Mouse (Mus musculus): Measurements from ENCODE around the gene Glrx5. TPM values are rescaled to one million over a fixed set of nuclear protein-coding genes. Genes with fewer than 3 reads are reported as not detected.
A peak's percentile ranks its signal among the peaks of the same experiment; 100 is the strongest.

The Glrx5 gene
- polyA plus RNA-seq, 1 experiment from 2014 or later, result 173 TPM

- Histone ChIP-seq H3K4me2 (ENCODE audit: low read length) (no peak overlapping the region), H3K4me1 (ENCODE audit: control insufficient read depth, insufficient read depth, low read length) (no peaks in the 10 kb centered on the region), H3K4me3 (ENCODE audit: low read depth, low read length) (no peak overlapping the region), H3K9ac (ENCODE audit: low read length) (no peak overlapping the region; the same call in 1 of the 2 replicates), H3K36me3 (ENCODE audit: control insufficient read depth, insufficient read depth, low read length) (0 out of 2 replicates have a peak, but pooled peaks cover 3% of the 10 kb centered on the region), H3K27ac (ENCODE audit: low read depth, low read length) (no peak overlapping the region), H3K9me3 (replicated peaks; ENCODE audit: control insufficient read depth, low read length) (no peaks in the 10 kb centered on the region), H3K27me3 (replicated peaks; ENCODE audit: control insufficient read depth, insufficient read depth, low read length) (no peaks in the 10 kb centered on the region)
- 35% methylated on average over 17 of the region's 17 CpGs for WGBS
- ATAC-seq, result no peak
- DNase-seq (ENCODE audit: low spot score), result no peak
These were observed 15.9 kb downstream of the Glrx5 start for GRCm38 (mm10) chr12:105048301-105048863.

- 88% methylated on average over 12 of the region's 12 CpGs for WGBS
- Histone ChIP-seq H3K36me3 (ENCODE audit: control insufficient read depth, insufficient read depth, low read length) (no peaks in the 10 kb centered on the region), H3K4me3 (ENCODE audit: low read depth, low read length) (no peak overlapping the region), H3K27me3 (replicated peaks; ENCODE audit: control insufficient read depth, insufficient read depth, low read length) (no peaks in the 10 kb centered on the region), H3K9me3 (replicated peaks; ENCODE audit: control insufficient read depth, low read length) (no peaks in the 10 kb centered on the region), H3K9ac (ENCODE audit: low read length) (no peak overlapping the region), H3K4me2 (ENCODE audit: low read length) (no peak overlapping the region), H3K4me1 (ENCODE audit: control insufficient read depth, insufficient read depth, low read length) (no peaks in the 10 kb centered on the region), H3K27ac (ENCODE audit: low read depth, low read length) (no peak overlapping the region)
- no peak for ATAC-seq
- no peak for DNase-seq (ENCODE audit: low spot score)
These were observed 17.3 kb downstream of the Glrx5 start for GRCm38 (mm10) chr12:105049813-105050212.

DNA sequence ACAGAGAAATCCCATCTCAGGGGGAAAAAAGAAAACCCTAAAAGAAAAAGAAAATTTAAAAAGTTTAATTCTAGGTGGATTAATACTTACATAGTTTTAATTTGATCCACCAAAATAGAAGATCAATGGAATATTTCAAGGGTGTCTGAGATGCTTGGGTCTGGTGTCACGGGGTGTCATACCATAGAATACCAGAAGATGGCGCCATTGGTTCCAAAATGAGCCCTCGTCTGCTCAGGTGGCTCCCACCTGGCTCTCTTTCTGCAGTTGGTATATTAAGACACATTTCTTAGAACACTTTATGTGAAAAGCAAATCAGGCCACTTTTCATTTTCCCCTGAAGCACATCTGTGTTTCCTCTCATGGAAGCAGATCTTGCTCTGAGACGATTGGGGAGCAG lies 18.4 kb downstream of the Glrx5 start:
- Histone ChIP-seq H3K9me3 (replicated peaks; ENCODE audit: control insufficient read depth, low read length) (no peaks in the 10 kb centered on the region), H3K4me1 (ENCODE audit: control insufficient read depth, insufficient read depth, low read length) (no peaks in the 10 kb centered on the region), H3K36me3 (ENCODE audit: control insufficient read depth, insufficient read depth, low read length) (no peaks in the 10 kb centered on the region), H3K27me3 (replicated peaks; ENCODE audit: control insufficient read depth, insufficient read depth, low read length) (no peaks in the 10 kb centered on the region), H3K4me3 (ENCODE audit: low read depth, low read length) (no peak overlapping the region), H3K27ac (ENCODE audit: low read depth, low read length) (no peak overlapping the region), H3K4me2 (ENCODE audit: low read length) (no peak overlapping the region), H3K9ac (ENCODE audit: low read length) (no peak overlapping the region)
- WGBS, result 21% methylated on average over 4 of the region's 4 CpGs
- peak; percentile 77 for DNase-seq (ENCODE audit: low spot score)
- ATAC-seq, result no peak

GRCm38 (mm10) chr12:105054041-105054440 lies 21.6 kb downstream of the Glrx5 start:
- H3K4me1 ChIP-seq (ENCODE audit: control insufficient read depth, insufficient read depth, low read length), result no peaks in the 10 kb centered on the region
- no peaks in the 10 kb centered on the region for H3K9me3 ChIP-seq (replicated peaks; ENCODE audit: control insufficient read depth, low read length)
- no peak overlapping the region for H3K4me2 ChIP-seq (ENCODE audit: low read length)
- H3K27ac ChIP-seq (ENCODE audit: low read depth, low read length), result no peak overlapping the region
- H3K36me3 ChIP-seq (ENCODE audit: control insufficient read depth, insufficient read depth, low read length), result no peaks in the 10 kb centered on the region
- ATAC-seq (no peak), DNase-seq (ENCODE audit: low spot score) (no peak)
- no peak overlapping the region for H3K4me3 ChIP-seq (ENCODE audit: low read depth, low read length)
- H3K27me3 ChIP-seq (replicated peaks; ENCODE audit: control insufficient read depth, insufficient read depth, low read length), result no peaks in the 10 kb centered on the region
- H3K9ac ChIP-seq (ENCODE audit: low read length), result no peak overlapping the region
- WGBS, result 95% methylated on average over 15 of the region's 15 CpGs

- H3K27ac ChIP-seq (ENCODE audit: low read depth, low read length), result no peak overlapping the region
- WGBS, result 86% methylated on average over 6 of the region's 6 CpGs
- DNase-seq (ENCODE audit: low spot score) (no peak), ATAC-seq (no peak)
- no peak overlapping the region for H3K4me2 ChIP-seq (ENCODE audit: low read length)
- H3K9me3 ChIP-seq (replicated peaks; ENCODE audit: control insufficient read depth, low read length), result no peaks in the 10 kb centered on the region
- no peaks in the 10 kb centered on the region for H3K4me1 ChIP-seq (ENCODE audit: control insufficient read depth, insufficient read depth, low read length)
- no peak overlapping the region for H3K9ac ChIP-seq (ENCODE audit: low read length)
- no peak overlapping the region for H3K4me3 ChIP-seq (ENCODE audit: low read depth, low read length)
- H3K27me3 ChIP-seq (replicated peaks; ENCODE audit: control insufficient read depth, insufficient read depth, low read length), result no peaks in the 10 kb centered on the region
- no peaks in the 10 kb centered on the region for H3K36me3 ChIP-seq (ENCODE audit: control insufficient read depth, insufficient read depth, low read length)
These were observed 22.8 kb downstream of the Glrx5 start for GRCm38 (mm10) chr12:105055308-105055707.

- H3K4me3 ChIP-seq (ENCODE audit: low read depth, low read length), result no peak overlapping the region
- 84% methylated on average over 2 of the region's 2 CpGs for WGBS
- no peaks in the 10 kb centered on the region for H3K36me3 ChIP-seq (ENCODE audit: control insufficient read depth, insufficient read depth, low read length)
- no peaks in the 10 kb centered on the region for H3K9me3 ChIP-seq (replicated peaks; ENCODE audit: control insufficient read depth, low read length)
- ATAC-seq (no peak), DNase-seq (ENCODE audit: low spot score) (no peak)
- H3K9ac ChIP-seq (ENCODE audit: low read length), result no peak overlapping the region
- H3K4me1 ChIP-seq (ENCODE audit: control insufficient read depth, insufficient read depth, low read length), result no peaks in the 10 kb centered on the region
- H3K4me2 ChIP-seq (ENCODE audit: low read length), result no peak overlapping the region
- H3K27ac ChIP-seq (ENCODE audit: low read depth, low read length), result no peak overlapping the region
- no peaks in the 10 kb centered on the region for H3K27me3 ChIP-seq (replicated peaks; ENCODE audit: control insufficient read depth, insufficient read depth, low read length)
These were observed 27.5 kb downstream of the Glrx5 start for GRCm38 (mm10) chr12:105060006-105060405.

DNA sequence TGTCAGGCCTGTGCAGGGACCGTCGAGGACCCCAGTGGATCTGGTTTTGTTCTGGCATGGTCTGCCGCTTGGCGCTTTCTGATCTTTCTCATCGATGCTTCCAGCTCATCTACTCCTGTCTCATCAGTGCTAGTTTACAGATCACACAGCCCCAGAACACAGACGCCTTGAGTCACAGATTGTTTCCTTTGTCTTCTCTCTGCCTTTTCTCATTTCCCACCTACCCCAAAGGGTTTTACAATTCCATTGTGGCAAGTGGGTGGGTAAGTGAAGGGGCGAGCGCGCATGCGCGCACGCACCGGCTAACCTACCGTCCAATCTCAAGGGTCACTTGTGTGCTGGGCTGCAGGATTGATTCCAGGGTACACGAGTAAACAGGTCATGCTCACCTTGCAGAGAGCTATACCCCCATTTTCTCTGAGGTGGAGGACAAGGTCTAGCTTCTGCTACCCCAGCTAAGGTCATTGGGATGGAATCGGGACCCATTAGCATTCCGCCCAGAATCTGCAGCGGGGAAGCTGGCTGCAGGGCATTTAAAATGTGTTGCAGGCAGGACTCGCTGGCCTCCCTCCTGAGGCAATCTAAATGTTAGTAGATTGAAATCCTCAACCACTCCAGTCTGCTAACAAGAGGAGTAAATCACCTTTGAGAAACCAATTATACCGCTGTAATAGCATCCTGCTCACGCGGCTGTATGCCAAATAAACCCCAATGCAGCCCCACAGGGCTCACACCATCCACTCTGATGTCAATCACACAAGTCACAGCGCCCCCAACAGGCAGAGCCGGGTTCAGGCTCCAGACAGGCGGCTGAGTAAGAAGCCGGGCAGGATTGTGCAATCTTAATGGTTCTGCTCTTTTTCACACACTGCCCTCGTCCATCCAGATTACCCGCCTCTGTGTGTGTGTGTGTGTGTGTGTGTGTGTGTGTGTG lies 31.0 kb downstream of the Glrx5 start:
- Histone ChIP-seq H3K9ac (ENCODE audit: low read length) (no peak overlapping the region), H3K4me3 (ENCODE audit: low read depth, low read length) (no peak overlapping the region), H3K4me2 (ENCODE audit: low read length) (peak overlapping the region; percentile 23; the same call in 1 of the 2 replicates), H3K36me3 (ENCODE audit: control insufficient read depth, insufficient read depth, low read length) (no peaks in the 10 kb centered on the region), H3K9me3 (replicated peaks; ENCODE audit: control insufficient read depth, low read length) (no peaks in the 10 kb centered on the region), H3K27ac (ENCODE audit: low read depth, low read length) (no peak overlapping the region), H3K27me3 (replicated peaks; ENCODE audit: control insufficient read depth, insufficient read depth, low read length) (no peaks in the 10 kb centered on the region), H3K4me1 (ENCODE audit: control insufficient read depth, insufficient read depth, low read length) (no peaks in the 10 kb centered on the region)
- WGBS, result 47% methylated on average over 28 of the region's 28 CpGs
- ATAC-seq, result peak; percentile 29; the same call in 1 of the 2 replicates
- DNase-seq (ENCODE audit: low spot score), result peak; percentile 51

GRCm38 (mm10) chr12:105064168-105064567 lies 31.7 kb downstream of the Glrx5 start:
- Histone ChIP-seq H3K9me3 (replicated peaks; ENCODE audit: control insufficient read depth, low read length) (no peaks in the 10 kb centered on the region), H3K27ac (ENCODE audit: low read depth, low read length) (no peak overlapping the region), H3K4me3 (ENCODE audit: low read depth, low read length) (no peak overlapping the region), H3K27me3 (replicated peaks; ENCODE audit: control insufficient read depth, insufficient read depth, low read length) (no peaks in the 10 kb centered on the region), H3K9ac (ENCODE audit: low read length) (no peak overlapping the region), H3K36me3 (ENCODE audit: control insufficient read depth, insufficient read depth, low read length) (no peaks in the 10 kb centered on the region), H3K4me2 (ENCODE audit: low read length) (no peak overlapping the region), H3K4me1 (ENCODE audit: control insufficient read depth, insufficient read depth, low read length) (no peaks in the 10 kb centered on the region)
- ATAC-seq, result no peak
- WGBS, result 85% methylated on average over 4 of the region's 4 CpGs
- DNase-seq (ENCODE audit: low spot score), result no peak

- Histone ChIP-seq H3K9ac (ENCODE audit: low read length) (no peak overlapping the region), H3K9me3 (replicated peaks; ENCODE audit: control insufficient read depth, low read length) (no peaks in the 10 kb centered on the region), H3K27ac (ENCODE audit: low read depth, low read length) (no peak overlapping the region), H3K4me1 (ENCODE audit: control insufficient read depth, insufficient read depth, low read length) (no peaks in the 10 kb centered on the region), H3K4me2 (ENCODE audit: low read length) (no peak overlapping the region), H3K36me3 (ENCODE audit: control insufficient read depth, insufficient read depth, low read length) (no peaks in the 10 kb centered on the region), H3K4me3 (ENCODE audit: low read depth, low read length) (no peak overlapping the region), H3K27me3 (replicated peaks; ENCODE audit: control insufficient read depth, insufficient read depth, low read length) (no peaks in the 10 kb centered on the region)
- ATAC-seq, result no peak
- 90% methylated on average over 7 of the region's 7 CpGs for WGBS
- no peak for DNase-seq (ENCODE audit: low spot score)
These were observed 32.6 kb downstream of the Glrx5 start for GRCm38 (mm10) chr12:105065119-105065518.
